Mouse (Mus musculus) heart, adult 10 weeks (tissue): Measurements from ENCODE around the gene Gm17677. TPM values are rescaled to one million over a fixed set of nuclear protein-coding genes. Genes with fewer than 3 reads are reported as not detected.

Experiments used
- polyA plus RNA-seq: library from polyadenylated mRNA; stranded (reverse); fragments of 350-450 nt; fragmentation: Illumina TruSeq; extraction: RNeasy Lipid Tissue Mini Kit (QIAGEN cat#74804); gene quantifications from one replicate; pipeline ENCODE4 v1.2.3, GENCODE M21; 2014; ENCODE audit warnings: low read depth, low replicate concordance

Gm17677 gene
- polyA plus RNA-seq, result not detected

GRCm38 (mm10) chr9:35740749-35741148, at the start of gene Gm17677:
Gene Gm17677 (plus strand): TSS chr9:35741049.

DNA sequence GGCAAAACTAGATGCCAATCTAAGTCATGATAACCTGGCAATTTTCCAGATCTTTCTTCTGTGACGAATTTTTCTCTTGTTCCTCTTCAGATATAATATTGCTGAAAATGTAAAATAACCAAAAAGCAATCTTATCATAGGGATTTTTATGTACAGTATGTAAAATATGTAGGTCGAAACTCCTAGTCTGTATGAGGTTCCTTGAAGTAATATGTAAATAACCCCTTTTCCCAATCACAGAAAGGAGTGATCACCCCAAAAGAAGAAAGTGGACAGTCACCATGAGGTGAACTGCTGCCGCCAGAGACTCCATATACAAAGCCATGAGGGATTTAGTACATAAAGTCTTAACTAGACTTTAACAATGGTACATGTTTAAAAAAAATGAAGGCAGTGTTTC, 37.2 kb downstream of the Gm17677 start, which contains the start of gene Gm17727:
Gene Gm17727, minus strand, starts transcription at position 101 of the 400 bp plus-strand sequence.

GRCm38 (mm10) chr9:35790001-35790400, 49.2 kb downstream of the Gm17677 start, which contains the start of the genes Gm27235 and D730048I06Rik:
Gene Gm27235 (minus strand): TSS chr9:35790101.
Gene D730048I06Rik (minus strand): TSS chr9:35790112.

Other genes with a start within 250 kb of the Gm17677 start
- gene Gm1113, start 222.8 kb upstream of the Gm17677 start, polyA plus RNA-seq, result not detected
- not detected for gene Ddx25, start 182.5 kb upstream of the Gm17677 start, polyA plus RNA-seq
- 9.0 TPM for gene Pus3, start 182.5 kb upstream of the Gm17677 start, polyA plus RNA-seq
- not detected for gene Pate2, start 170.8 kb upstream of the Gm17677 start, polyA plus RNA-seq
- 2.3 TPM for gene Hyls1, start 170.7 kb upstream of the Gm17677 start, polyA plus RNA-seq
- not detected for gene Pate4, start 129.1 kb upstream of the Gm17677 start, polyA plus RNA-seq
- not detected for gene Pate3, start 92.8 kb upstream of the Gm17677 start, polyA plus RNA-seq
- not detected for gene Pate1, start 53.7 kb upstream of the Gm17677 start, polyA plus RNA-seq
- gene Gm17727, start 37.1 kb downstream of the Gm17677 start, polyA plus RNA-seq, result not detected
- gene Gm27235, start 49.1 kb downstream of the Gm17677 start, polyA plus RNA-seq, result not detected
- gene D730048I06Rik, start 49.1 kb downstream of the Gm17677 start, polyA plus RNA-seq, result not detected
- gene 9230110F15Rik, start 103.1 kb downstream of the Gm17677 start, polyA plus RNA-seq, result not detected
- gene 9230113P08Rik, start 167.4 kb downstream of the Gm17677 start, polyA plus RNA-seq, result not detected